Mouse (Mus musculus) urinary bladder, adult 18-20 months (tissue): Measurements from ENCODE around the gene Stat3.
A peak's percentile ranks its signal among the peaks of the same experiment; 100 is the strongest.

Experiments used
- DNase-seq, 2 experiments: peaks; one replicate each; pipeline ENCODE4 v3.0.0; 2022; ENCODE audit warnings: low spot score in 2 of 2, mixed read lengths in 2 of 2

The Stat3 gene

DNA sequence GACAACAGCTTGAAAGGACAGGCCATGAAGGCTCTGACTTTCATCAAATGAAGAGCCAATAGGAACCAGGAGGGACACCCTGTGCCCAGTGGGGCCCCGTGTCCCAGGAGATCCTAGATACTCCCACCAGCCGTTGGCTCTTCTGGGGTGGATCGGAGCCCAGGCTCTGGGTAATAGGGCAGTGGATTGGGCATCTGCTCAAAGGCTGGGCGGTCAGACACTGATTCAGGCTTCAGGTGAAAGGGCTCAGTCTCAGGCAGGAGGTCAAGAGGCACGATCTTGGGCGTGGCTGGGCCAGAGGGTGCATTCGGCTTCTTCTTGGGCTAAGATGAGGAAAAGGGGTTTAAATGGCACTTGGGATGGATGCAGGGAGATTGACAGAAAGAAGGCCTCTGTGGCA is 24.8 kb upstream of the Stat3 start:
- no peak for DNase-seq

DNA sequence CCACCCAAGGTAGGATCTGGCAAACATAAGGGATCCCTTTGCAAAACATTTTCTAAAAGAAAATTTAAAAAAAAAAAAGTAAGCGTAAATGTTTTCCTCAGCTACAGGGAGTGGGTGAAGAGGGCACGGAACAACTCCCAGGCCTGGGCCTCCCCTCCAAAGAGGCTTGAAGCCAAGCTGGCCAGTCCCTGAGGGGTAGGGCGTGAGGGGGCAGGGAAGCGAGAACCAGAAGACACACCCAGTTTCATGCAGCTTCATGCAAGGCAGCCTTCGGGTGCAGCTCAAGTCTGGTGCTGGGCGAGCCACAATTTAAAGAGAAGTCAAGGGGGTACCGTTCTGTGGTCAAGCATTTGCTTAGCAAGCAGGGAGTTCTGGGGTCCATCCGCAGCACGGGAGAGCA is 24.3 kb upstream of the Stat3 start:
- DNase-seq: peak in 1 of 2 experiments; percentile 79

DNA sequence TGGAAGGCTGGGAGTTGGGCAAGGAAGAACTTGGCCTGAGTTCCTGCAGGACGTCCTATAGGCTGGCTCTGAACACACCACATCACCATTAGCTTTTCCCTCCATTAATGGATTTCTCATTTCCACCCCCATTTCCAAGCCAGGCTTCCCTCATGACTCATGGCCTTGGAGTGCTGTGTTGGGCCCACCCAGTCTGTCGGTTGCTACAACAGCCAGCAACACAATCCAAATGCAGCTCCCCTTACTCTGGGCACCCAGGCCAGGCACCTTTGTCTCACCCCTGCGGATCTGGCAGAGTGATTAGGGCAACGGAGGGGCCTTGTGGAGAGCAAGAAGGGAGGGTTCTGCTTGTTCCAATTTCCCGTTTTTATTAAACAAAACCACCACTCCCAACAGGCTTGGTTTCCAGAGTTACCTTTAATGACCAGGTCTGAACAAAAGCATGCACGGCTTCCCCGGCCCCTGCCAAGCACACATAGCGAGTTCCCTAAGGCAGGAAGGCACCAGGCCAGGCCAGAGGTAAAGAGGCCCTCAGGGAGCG is 23.1 kb upstream of the Stat3 start:
- DNase-seq: peak in 1 of 2 experiments; percentile 71

DNA sequence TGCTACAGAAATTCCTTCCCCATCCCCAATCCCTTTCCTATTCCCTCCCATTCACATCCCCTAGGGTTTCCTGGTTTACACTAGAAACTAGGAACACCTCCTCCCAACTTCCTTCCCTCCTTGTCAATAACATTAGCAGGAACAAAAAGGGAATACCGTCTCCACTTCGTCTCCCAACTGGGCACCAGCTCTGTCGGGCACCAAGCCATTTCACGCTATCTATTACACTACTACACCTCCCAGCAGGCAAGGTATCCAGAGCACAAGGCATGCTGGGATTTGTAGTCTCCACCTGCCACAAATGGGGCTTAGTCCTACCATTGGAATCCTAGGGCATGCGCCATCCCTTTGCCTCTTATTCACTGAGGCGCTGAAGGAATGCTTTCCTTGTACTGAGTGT is 21.2 kb upstream of the Stat3 start:
- peak in 1 of 2 experiments; percentile 38 for DNase-seq

DNA sequence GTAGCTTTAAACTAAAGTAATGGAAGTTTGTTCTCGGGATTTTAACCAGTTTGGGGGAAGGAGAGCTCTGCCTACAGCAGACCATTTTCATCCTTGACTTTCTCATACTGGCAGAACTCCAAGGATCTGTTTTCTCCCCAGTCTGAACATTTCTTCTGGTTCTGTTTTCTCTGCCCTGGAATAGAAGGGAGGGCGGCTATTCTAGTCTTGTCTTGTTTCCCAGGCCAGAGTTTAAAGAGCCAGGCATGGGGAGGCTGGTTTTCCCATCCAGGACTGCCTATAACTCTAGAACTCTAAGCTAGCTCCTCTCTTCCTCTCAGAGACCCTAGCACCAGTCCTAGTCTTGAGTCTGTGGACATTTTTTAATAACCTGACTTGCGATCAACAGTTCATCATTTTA is 20.5 kb upstream of the Stat3 start:
- DNase-seq: no peak

DNA sequence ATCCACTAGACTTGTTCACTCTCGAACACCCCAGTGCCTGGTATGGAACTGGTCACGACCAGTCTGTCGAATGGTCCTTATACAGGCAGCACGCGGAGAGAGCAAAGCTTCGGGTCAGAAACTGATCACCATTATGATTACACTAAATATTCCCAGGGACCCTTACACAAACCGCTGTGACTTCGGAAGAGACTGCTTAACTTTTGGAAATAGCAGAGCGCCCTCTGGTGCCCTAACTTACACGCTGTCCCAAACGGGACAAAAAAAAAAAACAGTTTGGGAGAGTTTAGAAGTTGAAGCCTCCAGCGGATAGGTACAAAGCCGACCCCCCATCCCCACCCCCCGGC is 20.1 kb upstream of the Stat3 start:
- DNase-seq: no peak

DNA sequence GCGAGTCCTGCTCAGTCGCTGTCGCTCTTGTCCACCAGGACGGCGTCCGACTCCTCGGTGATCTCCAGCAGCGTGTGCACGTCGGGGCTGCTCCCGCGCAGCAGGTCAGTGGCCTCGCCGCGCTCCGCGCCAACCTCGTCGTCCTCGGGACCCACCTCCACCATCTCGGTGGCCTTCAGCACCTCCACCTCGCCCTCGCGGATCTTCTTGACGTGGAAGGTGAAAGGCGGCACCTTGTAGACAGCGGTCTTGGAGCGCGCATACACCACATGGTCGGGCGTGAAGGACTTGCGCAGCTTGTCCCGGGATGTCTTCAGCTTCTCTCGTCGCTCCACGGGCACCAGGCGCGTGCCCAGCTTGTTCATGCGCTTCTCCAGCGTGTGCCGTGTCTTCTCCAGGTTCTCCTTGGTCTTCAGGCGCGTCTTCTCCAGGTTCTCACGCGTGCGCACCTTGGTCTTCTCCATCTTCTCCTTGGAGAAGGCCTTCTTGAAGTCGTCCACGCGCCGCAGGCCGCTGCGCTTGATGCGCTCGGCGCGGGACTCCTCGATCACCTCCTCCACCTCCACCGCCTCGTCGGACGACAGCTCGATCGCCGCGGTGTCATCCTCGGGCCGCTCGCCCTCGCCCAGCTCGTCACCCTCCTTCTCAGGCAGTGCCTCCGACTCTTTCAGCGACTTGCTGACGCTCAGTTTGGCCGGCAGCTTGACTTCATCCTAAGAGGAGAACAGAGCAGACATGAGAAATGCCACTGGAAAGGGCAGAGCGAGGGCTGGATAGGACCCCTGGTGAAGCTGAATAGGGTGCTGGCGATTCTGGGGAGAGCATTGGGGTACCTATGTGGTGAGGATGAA is 19.5 kb upstream of the Stat3 start:
- DNase-seq: no peak

DNA sequence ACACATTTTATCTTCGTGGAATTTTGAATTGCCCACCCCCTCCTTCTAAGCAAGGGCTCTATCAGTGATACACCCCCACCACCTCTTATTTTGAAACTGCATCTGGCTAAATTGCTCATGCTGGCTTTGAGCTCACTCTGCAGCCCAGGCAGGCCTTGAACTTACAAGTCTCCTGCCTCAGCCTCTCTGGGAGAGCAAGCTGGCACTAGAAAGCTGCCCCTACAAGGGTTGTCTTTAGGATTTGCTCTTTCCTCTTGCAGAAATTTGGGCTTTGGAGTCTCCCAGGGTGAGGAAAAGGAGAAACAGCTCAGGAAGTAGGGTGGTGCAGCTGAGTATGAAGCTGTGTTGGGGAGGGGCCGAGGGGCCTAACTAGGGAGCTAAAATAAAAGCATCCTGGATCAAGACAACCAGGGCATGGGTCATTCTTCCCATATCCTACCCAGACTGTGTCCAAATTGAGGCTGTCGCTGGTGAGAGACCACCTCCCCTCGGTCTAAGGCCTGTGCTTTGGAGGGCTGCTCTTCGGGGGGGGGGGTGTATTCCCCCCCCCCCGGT is 18.7 kb upstream of the Stat3 start:
- DNase-seq: no peak

DNA sequence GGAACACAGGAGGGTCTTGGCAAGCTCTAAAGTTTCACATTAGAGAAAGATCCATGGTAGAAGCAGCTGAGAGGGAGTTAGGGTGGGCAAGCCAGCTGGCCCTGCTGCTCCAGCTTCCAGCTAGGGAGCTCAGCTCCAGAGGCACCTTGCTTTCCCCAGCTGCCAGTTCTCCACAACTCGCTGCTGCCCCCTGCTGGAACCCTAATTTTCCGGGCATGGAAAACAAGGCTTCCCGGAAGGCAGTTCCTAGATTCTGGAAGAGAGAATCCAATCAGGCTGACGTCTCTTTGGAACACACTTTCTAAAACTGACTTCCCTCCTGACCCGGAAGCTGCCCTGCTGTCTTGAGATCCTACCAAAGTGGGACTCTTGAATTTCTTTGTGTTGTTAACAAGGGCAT is 17.9 kb upstream of the Stat3 start:
- DNase-seq: peak; percentile 78 to 89

DNA sequence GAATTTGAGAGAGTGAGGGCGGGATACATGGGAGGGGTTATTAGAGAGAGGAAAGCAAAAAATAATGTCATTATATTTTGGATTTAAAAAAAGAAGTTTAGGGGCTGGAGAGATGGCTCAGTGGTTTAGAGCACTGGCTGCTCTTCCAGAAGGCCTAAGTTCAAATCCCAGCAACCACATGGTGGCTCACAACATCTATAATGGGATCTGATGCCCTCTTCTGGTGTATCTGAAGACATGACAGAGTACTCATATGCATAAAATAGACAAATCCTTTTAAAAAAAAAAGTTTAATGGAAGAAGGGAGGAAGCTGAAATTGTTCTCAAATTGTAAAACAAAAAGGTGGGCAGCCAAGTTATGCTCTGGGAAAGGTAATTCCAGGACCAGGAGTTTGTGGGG is 10.2 kb upstream of the Stat3 start:
- no peak for DNase-seq

DNA sequence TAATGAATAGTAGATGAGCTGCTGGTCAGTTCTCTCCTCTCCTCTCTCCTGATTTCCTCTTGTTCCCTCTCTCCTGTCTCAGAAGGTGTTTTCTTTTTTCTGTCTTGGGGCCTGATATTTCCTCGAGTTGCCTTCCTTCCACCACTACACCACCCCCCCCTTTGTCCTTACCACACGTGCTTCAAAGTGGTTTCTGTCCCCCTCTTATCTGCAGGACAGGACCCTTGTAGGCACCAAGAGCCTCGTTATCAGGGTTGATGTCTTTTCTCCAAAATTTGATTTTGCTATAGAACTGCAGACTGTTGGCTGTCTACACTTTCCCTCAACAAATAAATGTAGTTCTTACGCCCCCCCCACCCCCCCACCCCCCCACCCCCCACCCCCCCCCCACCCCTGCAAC is 9.0 kb upstream of the Stat3 start:
- no peak for DNase-seq

DNA sequence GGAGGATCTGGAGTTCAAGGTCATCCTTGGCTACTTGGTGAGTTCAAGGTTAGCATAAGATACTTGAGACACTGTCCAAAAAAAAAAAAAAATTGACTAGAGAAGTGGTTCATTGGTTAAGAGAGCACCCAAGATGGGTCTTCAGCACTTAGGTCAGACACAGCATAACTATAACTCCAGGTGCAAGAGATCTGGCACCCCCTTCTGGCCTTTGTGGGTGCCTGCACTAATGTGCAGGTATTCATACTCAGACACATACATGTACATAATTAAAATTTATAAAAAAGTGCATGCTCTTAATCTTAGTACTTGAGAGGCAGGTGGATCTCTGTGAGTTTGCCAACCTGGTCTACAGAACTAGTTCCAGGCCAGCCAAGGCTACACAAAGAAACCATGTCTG is 8.2 kb upstream of the Stat3 start:
- DNase-seq: no peak

DNA sequence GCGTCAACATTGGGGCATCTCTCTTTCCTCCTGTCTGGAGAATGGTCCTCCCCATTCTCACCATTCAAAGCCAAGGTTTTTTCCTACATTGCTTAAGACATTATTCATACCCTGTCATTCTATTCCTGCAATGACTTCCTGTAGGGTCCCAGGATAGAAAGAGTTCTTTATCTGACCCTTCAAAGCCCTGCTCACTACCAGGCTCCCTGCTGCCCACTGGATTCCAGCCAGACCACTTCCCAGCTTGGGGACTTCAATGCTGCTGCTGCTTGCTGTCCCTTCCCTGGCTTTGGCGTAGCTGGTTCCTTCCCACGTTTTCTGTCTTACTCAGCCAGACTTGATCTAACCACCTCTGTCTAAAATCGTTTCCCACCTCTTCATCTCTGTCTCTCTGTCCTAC is 7.5 kb upstream of the Stat3 start:
- DNase-seq: no peak

DNA sequence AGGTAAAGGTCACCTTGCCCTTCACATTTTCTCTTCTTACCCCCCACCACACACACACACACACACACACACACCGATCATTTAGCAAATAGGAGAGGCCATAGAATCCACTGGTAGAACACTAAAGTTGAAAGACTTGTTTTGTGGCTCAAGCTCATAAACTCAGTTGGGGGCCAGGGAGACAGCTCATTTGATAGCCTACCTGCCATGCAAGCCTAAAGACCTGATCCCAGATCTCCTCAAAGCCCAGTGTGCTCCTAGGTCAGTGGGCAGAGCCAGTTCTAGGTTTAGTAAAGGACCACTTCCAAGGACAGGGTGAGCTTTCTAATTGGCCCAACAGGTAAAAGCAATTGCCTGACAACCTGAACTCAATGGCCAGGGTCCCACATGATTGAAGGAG is 3.0 kb upstream of the Stat3 start:
- DNase-seq: no peak

DNA sequence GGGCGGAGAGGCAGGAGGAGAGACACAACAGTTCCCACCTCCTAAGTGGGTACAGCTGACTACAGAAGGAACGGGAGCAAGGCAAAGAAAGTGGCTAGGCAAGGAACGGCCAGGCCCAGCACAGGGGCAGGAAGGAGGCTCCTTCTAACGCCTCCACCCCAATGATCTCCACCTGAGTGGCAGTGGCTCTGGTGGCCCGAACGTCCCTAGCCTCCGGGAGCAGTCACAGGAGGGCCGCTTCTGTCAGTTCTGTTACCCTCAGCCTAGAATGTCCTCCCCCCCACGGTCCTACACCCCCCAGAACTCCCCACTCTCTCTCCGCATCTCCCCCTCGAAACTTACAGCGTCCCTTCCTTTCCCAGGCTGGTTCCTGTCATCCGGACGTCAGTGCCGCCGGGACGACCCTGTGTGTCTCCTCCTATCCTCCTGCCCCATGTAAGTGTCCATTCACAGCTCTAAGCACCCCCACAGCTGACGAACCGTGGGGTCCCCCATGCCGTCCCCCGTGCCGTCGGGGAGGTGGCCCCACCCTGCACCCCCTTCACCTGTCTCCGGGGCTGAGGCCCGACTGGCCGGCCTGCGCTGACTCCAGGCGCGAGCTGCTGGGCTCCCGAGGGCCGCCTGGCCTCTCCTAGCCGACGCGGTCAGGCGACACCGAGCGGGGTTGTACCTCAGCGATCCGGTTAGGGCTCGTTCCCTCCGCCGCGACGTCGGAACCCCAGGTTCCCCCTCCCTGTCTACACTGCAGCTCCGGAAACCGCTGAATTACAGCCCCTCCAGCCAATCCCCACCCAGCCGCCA is 429 bp downstream of the Stat3 start:
- DNase-seq: no peak

DNA sequence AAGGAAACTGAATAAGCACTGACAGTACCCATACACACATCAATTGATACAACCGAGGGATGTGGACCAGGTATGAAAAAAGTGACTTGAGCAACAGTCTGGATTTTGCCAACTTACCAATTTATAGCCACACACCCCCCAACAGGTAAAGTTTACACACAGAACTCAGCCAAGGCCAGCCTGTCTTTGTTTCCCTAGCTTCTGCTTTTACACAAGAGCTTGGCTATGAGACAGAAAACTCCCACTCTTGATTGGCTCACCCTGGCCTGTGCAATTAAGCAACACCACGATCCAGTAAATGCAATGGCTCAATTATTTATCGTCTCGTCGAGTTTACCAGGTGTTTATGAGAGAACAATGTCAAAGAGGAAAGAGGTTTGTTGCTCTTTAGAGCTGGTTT is 1.2 kb downstream of the Stat3 start:
- peak in 1 of 2 experiments; percentile 54 for DNase-seq

DNA sequence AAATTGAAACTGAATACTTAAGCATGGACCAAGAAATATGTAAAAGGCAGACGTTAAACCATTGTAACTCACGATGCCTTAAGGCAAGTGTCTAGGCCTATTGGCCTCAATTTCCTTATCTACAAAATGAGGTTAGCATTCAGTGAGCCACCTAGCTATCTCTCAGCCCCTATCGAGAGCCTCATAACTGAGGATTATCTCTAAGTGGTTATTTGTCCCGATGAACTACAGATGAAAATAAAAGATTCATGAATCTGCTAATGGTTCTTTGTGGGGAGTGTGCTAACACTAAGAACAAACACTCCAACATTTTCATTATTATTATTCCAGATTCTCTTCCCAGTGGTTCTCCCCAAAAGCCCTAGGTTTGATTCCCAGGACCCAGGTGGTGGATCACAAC is 2.0 kb downstream of the Stat3 start:
- no peak for DNase-seq

DNA sequence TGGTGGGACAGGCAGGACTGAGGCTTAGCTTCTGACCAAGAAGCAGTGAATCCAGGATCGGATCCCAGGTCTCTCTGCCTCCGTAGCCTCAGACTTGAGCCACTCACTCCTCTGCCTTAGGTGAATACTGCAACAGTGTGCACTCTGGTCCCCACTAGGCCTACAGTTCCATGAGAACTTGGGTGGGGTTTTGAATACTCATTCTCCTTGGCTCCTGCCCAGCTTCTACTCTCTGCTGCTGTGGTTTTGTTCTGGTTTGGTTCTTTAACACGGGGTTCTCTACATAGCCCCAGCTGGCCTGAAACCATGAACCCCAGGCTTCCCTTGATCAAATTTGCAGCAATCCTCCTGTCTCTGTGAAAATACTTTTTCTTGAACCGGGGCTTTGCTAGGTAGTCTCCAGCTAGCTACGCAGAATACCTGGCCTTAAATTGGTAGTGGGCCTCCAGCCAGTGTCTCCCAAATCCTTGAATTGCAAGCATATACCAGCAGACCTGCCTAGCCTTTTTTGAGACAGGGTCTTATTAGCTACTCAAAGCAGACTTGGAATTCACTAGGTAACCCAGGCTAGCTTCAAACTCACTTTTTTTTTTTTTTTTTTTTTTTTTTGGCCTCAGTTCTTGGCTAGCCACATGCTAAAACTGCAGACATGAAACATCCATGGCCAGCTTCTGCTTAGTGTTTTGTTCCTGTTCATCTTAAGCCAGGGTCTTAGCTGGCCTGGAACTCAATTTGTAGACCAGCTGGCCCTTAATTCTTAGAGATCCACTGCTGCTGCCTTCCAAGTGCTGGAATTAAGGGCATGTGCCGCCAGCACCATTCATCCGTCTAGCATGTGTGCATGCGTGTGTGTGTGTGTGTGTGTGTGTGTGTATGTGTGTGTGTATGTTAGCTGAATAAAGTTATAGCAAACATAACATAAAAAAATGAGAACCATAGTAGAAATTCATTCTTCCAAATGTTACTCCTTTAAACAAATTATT is 3.7 kb downstream of the Stat3 start:
- DNase-seq: peak in 1 of 2 experiments; percentile 29

DNA sequence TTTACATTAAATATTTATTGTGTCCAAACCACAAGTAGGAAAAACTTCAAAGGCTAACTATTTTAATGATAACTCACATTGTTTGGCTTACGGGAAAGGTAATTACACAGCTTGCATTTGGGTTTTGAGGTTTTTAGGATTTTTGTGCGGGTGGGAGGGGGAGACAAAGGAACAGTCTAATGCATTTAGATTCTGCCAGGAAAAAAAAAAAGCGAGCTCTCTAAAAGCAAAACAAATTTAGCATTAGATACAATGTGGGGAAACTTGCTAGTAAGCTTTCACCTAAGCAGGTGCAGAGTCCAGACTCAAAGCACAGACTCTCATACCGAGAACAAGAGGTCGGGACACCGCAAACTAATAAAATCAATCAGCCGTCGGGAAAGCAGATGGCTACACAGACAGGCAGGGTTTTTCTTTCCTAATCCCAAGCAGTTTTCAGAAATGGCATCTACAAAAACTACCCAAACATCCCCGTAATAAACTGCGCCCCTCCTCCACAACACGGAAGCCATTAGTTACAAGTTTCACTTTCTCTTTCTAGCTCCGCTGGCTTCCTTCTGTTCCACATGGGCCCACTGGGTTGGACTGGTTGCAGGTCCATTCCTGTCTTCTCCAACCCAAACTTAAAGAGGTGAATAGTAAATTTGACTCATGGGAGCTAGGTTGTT is 8.0 kb downstream of the Stat3 start:
- DNase-seq: peak; percentile 34 to 39

DNA sequence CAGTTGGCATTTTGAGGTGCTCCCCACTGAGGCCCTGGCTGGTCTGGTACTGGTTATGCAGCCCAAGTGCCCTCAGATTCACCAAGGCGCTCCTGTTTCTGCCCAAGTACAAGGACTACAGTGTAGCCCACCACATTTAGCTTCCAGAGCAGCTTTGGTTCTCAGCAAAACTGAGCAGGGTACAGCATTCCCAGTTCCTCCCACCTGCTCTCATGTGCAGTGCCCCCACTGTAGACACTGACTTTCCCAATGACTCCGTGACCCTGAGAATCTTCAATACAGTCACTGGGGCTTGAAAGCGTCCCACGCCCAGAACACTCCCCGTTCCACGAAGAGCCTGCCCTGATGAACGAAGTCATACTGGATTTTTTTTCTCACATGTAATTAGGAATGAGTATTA is 8.7 kb downstream of the Stat3 start:
- DNase-seq: no peak

DNA sequence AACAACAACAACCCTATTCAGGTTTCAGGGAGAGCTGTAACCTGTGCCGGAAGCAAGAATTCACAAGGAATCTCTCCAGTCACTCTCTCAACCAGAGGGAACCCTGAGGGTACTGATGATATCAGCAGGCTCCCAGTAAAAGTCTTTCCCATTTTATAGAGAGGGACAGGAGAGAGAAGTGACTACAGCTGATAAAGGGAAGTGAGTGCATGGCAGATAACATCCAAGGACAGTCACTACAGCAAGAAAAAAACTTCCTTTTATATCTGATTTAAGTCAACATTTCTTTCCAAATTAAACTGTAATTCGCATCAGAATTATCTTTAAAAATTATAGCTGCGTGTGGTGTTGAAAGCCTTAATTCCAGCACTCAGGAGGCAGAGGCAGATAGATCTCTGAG is 12.0 kb downstream of the Stat3 start:
- no peak for DNase-seq
